Mouse (Mus musculus): ENCODE results near the gene Krtap28-10. TPM values are rescaled to one million over a fixed set of nuclear protein-coding genes. Genes with fewer than 3 reads are reported as not detected.

The Krtap28-10 gene
- polyA plus RNA-seq (2014; fragmentation: Illumina TruSeq; extraction: RNeasy Lipid Tissue Mini Kit (QIAGEN cat#74804); ENCODE audit: low replicate concordance) = not detected

GRCm38 (mm10) chr1:83042380-83042779 lies at the start of gene Krtap28-10:
TSS of gene Krtap28-10 (minus strand) at chr1:83042480.

GRCm38 (mm10) chr1:83060643-83061042 lies 18.4 kb upstream of the Krtap28-10 start, which contains the start of gene Krtap28-13:
TSS of gene Krtap28-13 (plus strand) at chr1:83060930.

GRCm38 (mm10) chr1:83059278-83059677 lies 17.0 kb upstream of the Krtap28-10 start, which contains the start of gene A030005K14Rik:
TSS of gene A030005K14Rik (minus strand) at chr1:83059378.

GRCm38 (mm10) chr1:83044882-83045427 lies 2.7 kb upstream of the Krtap28-10 start, which contains the start of gene Gm47969:
TSS of gene Gm47969 (plus strand) at chr1:83044932.

GRCm38 (mm10) chr1:83038109-83038672 lies 4.1 kb downstream of the Krtap28-10 start, which contains the start of gene Slc19a3:
TSS of gene Slc19a3 (minus strand) at chr1:83038448.

GRCm38 (mm10) chr1:83000306-83000705 lies 42.0 kb downstream of the Krtap28-10 start, which contains the start of gene Gm47959:
TSS of gene Gm47959 (plus strand) at chr1:83000548.

Other genes with a start within 250 kb of the Krtap28-10 start
- gene Agfg1, start 203.0 kb downstream of the Krtap28-10 start, polyA plus RNA-seq (2014; fragmentation: Illumina TruSeq; extraction: RNeasy Lipid Tissue Mini Kit (QIAGEN cat#74804); ENCODE audit: low replicate concordance) = 110 TPM
- gene A030005L19Rik, start 129.2 kb downstream of the Krtap28-10 start, polyA plus RNA-seq (2014; fragmentation: Illumina TruSeq; extraction: RNeasy Lipid Tissue Mini Kit (QIAGEN cat#74804); ENCODE audit: low replicate concordance) = 3.6 TPM
- not detected for gene A030014E15Rik, start 117.6 kb downstream of the Krtap28-10 start, polyA plus RNA-seq (2014; fragmentation: Illumina TruSeq; extraction: RNeasy Lipid Tissue Mini Kit (QIAGEN cat#74804); ENCODE audit: low replicate concordance)
- not detected for gene Gm6217, start 111.1 kb downstream of the Krtap28-10 start, polyA plus RNA-seq (2014; fragmentation: Illumina TruSeq; extraction: RNeasy Lipid Tissue Mini Kit (QIAGEN cat#74804); ENCODE audit: low replicate concordance)
- gene A030003K21Rik, start 99.1 kb downstream of the Krtap28-10 start, polyA plus RNA-seq (2014; fragmentation: Illumina TruSeq; extraction: RNeasy Lipid Tissue Mini Kit (QIAGEN cat#74804); ENCODE audit: low replicate concordance) = not detected
- gene Gm7544, start 86.5 kb downstream of the Krtap28-10 start, polyA plus RNA-seq (2014; fragmentation: Illumina TruSeq; extraction: RNeasy Lipid Tissue Mini Kit (QIAGEN cat#74804); ENCODE audit: low replicate concordance) = not detected
- gene Gm47955, start 82.2 kb downstream of the Krtap28-10 start, polyA plus RNA-seq (2014; fragmentation: Illumina TruSeq; extraction: RNeasy Lipid Tissue Mini Kit (QIAGEN cat#74804); ENCODE audit: low replicate concordance) = not detected
- not detected for gene Gm47959, start 41.9 kb downstream of the Krtap28-10 start, polyA plus RNA-seq (2014; fragmentation: Illumina TruSeq; extraction: RNeasy Lipid Tissue Mini Kit (QIAGEN cat#74804); ENCODE audit: low replicate concordance)
- 37.9 TPM for gene Slc19a3, start 4.0 kb downstream of the Krtap28-10 start, polyA plus RNA-seq (2014; fragmentation: Illumina TruSeq; extraction: RNeasy Lipid Tissue Mini Kit (QIAGEN cat#74804); ENCODE audit: low replicate concordance)
- not detected for gene Gm47969, start 2.5 kb upstream of the Krtap28-10 start, polyA plus RNA-seq (2014; fragmentation: Illumina TruSeq; extraction: RNeasy Lipid Tissue Mini Kit (QIAGEN cat#74804); ENCODE audit: low replicate concordance)
- not detected for gene A030005K14Rik, start 16.9 kb upstream of the Krtap28-10 start, polyA plus RNA-seq (2014; fragmentation: Illumina TruSeq; extraction: RNeasy Lipid Tissue Mini Kit (QIAGEN cat#74804); ENCODE audit: low replicate concordance)
- gene Krtap28-13, start 18.4 kb upstream of the Krtap28-10 start, polyA plus RNA-seq (2014; fragmentation: Illumina TruSeq; extraction: RNeasy Lipid Tissue Mini Kit (QIAGEN cat#74804); ENCODE audit: low replicate concordance) = not detected
- gene Ccl20, start 74.3 kb upstream of the Krtap28-10 start, polyA plus RNA-seq (2014; fragmentation: Illumina TruSeq; extraction: RNeasy Lipid Tissue Mini Kit (QIAGEN cat#74804); ENCODE audit: low replicate concordance) = 13.9 TPM
- not detected for gene Daw1, start 117.3 kb upstream of the Krtap28-10 start, polyA plus RNA-seq (2014; fragmentation: Illumina TruSeq; extraction: RNeasy Lipid Tissue Mini Kit (QIAGEN cat#74804); ENCODE audit: low replicate concordance)

All from small intestine, adult 10 weeks (tissue).